Mouse (Mus musculus) embryonic fibroblast, embryonic 13.5 days (primary cell): ENCODE data around the gene Thrb.

ENCODE experiments used
- CTCF ChIP-seq: IDR thresholded peaks from 2 replicates; pipeline ENCODE4 v1.5.1; 2011; ENCODE audit warnings: mild to moderate bottlenecking, control low read depth, low read length, moderate library complexity, borderline replicate concordance; ENCODE audit not compliant: insufficient read depth
- POLR2A ChIP-seq: IDR thresholded peaks from 2 replicates; pipeline ENCODE4 v1.6.1; 2011; ENCODE audit warnings: low read depth, mild to moderate bottlenecking, control low read depth, low read length, moderate library complexity

- no peak for TF ChIP-seq CTCF
- no peak for TF ChIP-seq POLR2A
Observed at GRCm38 (mm10) chr14:18062082-18062772, 402.2 kb downstream of the Thrb start.
